ENCODE assay signal across 8 mouse cellular contexts in genomic region chr5:149636075-149636920, GRCm38 (mm10). TPM values are rescaled to one million over a fixed set of nuclear protein-coding genes. Genes with fewer than 3 reads are reported as not detected.
DNase-seq lines count a peak whose midpoint lies in the region; ATAC-seq lines count a peak whose summit lies in the region.

Gene Hsph1 (minus strand): TSS chr5:149636376.

- intact Hi-C loops in gastrocnemius, postnatal 14 days (cut with DNase I; ENCODE audit: low total_unique reads) = no loop called here
- intact Hi-C loops in left cerebral cortex, postnatal 10 days (cut with DNase I) = no loop called here

- ATAC-seq in inflammation-experienced regulatory T-cells, adult 6 months = peak; percentile 88
- peak; percentile 91 for ATAC-seq in megakaryocyte-erythroid progenitor cell, adult 5-6 weeks (replicated peaks; ENCODE audit: low FRiP score, low TSS enrichment, poor library complexity, severe bottlenecking)

- DNase-seq in adrenal gland, adult (ENCODE audit: inconsistent age in 2 of 2, low spot score in 1 of 2) = peak; percentile 99 to 100
- peak; percentile 99 for DNase-seq in embryo, embryonic 10.5 days (ENCODE audit: low spot score)
- DNase-seq in gastrocnemius, postnatal 14 days = peak; percentile 98
- DNase-seq in left cerebral cortex, postnatal 10 days (ENCODE audit: extremely low spot score in 1 of 2, low spot score in 2 of 2) = peak; percentile 99 to 100
- DNase-seq in right cerebral cortex, postnatal 25 days = peak; percentile 99
- peak; percentile 97 to 98 for DNase-seq in urinary bladder, postnatal 4 days (ENCODE audit: low spot score in 2 of 2)

RNA-seq across cellular contexts. Expression of gene Hsph1, which starts in this region (rescaled TPM):
- 10 to 100 TPM; 36.1 to 39.7 TPM for total RNA-seq in gastrocnemius, postnatal 14 days (2021)
- 10 to 100 TPM; 15.8 to 35.5 (median 20.2) TPM for polyA plus RNA-seq in inflammation-experienced regulatory T-cells, adult 6 months (2017; shearing (Covaris generic))
- total RNA-seq in left cerebral cortex, postnatal 10 days (2021) = 100 to 1,000 TPM; 220 to 249 TPM
- total RNA-seq in megakaryocyte-erythroid progenitor cell, adult 5-6 weeks (2014; fragmentation: Nextera tagmentation) = 136 and 180 TPM in 2 replicates
- total RNA-seq in megakaryocyte-erythroid progenitor cell, adult 5-6 weeks (2017) = 91.7 and 104 TPM in 2 replicates

Comparison
In these comparisons a context has a peak if more than half of its experiments do, and no peak if none do; other contexts are left out.
1. Peak in every context shown above with its lines: DNase-seq and ATAC-seq.